Mouse (Mus musculus) hindbrain, embryonic 11.5 days (tissue): ENCODE measurements around the gene Tmem106b. TPM values are rescaled to one million over a fixed set of nuclear protein-coding genes. Genes with fewer than 3 reads are reported as not detected.

ENCODE experiments used
- ATAC-seq: fragments of 200-750 bp; cut with Nextera tagmentation; 2 replicates; pipeline ENCODE4 v1.8.0; 2017; ENCODE audit warnings: mild to moderate bottlenecking, moderate TSS enrichment, moderate library complexity; ENCODE audit not compliant: low FRiP score
- DNase-seq: peaks from one replicate; pipeline ENCODE4 v3.0.0-alpha.2; 2015; ENCODE audit warnings: low spot score
- H3K27ac ChIP-seq: fragments of 300-500 bp; sonication (generic); 2 replicates; pipeline ENCODE4 v1.5.1; 2014; ENCODE audit warnings: mild to moderate bottlenecking, low read depth, low read length
- H3K27me3 ChIP-seq: fragments of 300-500 bp; sonication (generic); 2 replicates; pipeline ENCODE4 v1.6.1; 2014; ENCODE audit warnings: mild to moderate bottlenecking, low read length, moderate library complexity, mixed read lengths; ENCODE audit not compliant: control insufficient read depth, insufficient read depth
- H3K36me3 ChIP-seq: fragments of 300-500 bp; sonication (generic); 2 replicates; pipeline ENCODE4 v1.6.1; 2014; ENCODE audit warnings: mild to moderate bottlenecking, low read length, moderate library complexity, mixed read lengths; ENCODE audit not compliant: control insufficient read depth, insufficient read depth
- H3K4me1 ChIP-seq: fragments of 300-500 bp; sonication (generic); replicated peaks from 2 replicates; pipeline ENCODE4 v1.6.1; 2014; ENCODE audit warnings: low read length, mixed read lengths; ENCODE audit not compliant: control insufficient read depth, insufficient read depth
- H3K4me2 ChIP-seq: fragments of 300-500 bp; sonication (generic); replicated peaks from 2 replicates; pipeline ENCODE4 v1.6.1; 2014; ENCODE audit warnings: mild to moderate bottlenecking, low read depth, low read length
- H3K4me3 ChIP-seq: fragments of 300-500 bp; sonication (generic); 2 replicates; pipeline ENCODE4 v1.5.1; 2014; ENCODE audit warnings: low read depth, low read length
- H3K9ac ChIP-seq: fragments of 300-500 bp; sonication (generic); 2 replicates; pipeline ENCODE4 v1.6.1; 2014; ENCODE audit warnings: low read depth, low read length
- H3K9me3 ChIP-seq: fragments of 300-500 bp; sonication (generic); 2 replicates; pipeline ENCODE4 v1.6.1; 2016; ENCODE audit warnings: low read length; ENCODE audit not compliant: control insufficient read depth
- WGBS: fragments of 180-500 bp; shearing (Covaris S2); extraction: QIAGEN DNeasy Blood & Tissue Kit; methylation state at CpG from one replicate; pipeline ENCODE4 v1.1.7; 2014; 5-methylcytosine and 5-hydroxymethylcytosine counted together
- polyA plus RNA-seq: library from polyadenylated mRNA; unstranded; fragments of >200 nt; fragmentation: Nextera tagmentation; extraction: Ambion mirVana; gene quantifications from 2 replicates; pipeline ENCODE4 v1.2.1, GENCODE M21; 2014

Tmem106b gene
- polyA plus RNA-seq, 1 experiment from 2014 or later, result 31.8 TPM

DNA sequence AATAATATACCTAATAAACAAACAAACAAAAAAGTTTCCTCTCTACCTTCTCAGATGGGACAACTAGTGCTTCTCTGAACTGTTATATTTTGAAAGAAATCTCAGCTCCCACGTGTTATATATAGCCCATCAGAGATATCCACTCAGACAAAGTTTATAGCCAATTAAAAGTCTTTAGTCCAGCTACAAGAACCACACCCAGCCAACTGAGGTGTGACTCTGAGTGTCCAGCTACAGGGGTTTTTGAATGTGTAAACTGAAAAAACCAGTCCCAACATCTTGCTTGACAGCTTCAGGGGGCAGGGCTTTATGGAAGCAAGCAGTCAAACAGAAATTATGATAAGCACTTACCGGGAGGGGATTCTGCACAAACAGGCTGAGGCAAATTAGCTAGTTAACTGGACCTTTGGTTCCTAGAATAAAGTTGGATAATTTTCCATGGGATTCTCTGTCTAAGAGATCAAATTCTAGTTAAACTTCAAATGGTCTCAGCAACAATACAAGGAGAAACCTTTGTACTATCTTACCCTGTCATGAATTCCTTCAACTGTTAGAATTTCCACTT, 6.8 kb upstream of the Tmem106b start:
- DNase-seq, result no peak

DNA sequence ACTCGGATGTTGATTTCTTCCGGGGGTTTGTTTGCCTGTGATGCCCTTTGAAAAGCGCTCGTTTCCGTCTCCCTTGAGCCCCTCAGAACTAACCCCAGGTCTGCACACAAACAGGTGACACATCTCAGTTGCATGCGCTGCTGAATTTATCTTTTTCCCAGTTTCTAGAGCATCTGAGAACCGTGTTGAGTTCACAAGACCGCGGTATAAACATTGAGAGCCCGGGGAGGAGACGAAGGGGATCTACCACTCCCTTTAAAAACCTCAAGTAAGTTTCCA, 527 bp downstream of the Tmem106b start:
- whole genome bisulfite sequencing, result 2% methylated on average over 11 of the region's 11 CpGs
- ATAC-seq (no peak), DNase-seq (no peak)
- H3K4me2 ChIP-seq, result peak overlapping the region; percentile 60
- H3K27ac ChIP-seq, result peak overlapping the region; percentile 44; the same call in 1 of the 2 replicates
- H3K4me3 ChIP-seq, result peak overlapping the region; percentile 82
- no peaks in the 10 kb centered on the region for H3K27me3 ChIP-seq
- no peaks in the 10 kb centered on the region for H3K4me1 ChIP-seq
- no peaks in the 10 kb centered on the region for H3K36me3 ChIP-seq
- H3K9me3 ChIP-seq, result no peaks in the 10 kb centered on the region
- H3K9ac ChIP-seq, result peak overlapping the region; percentile 89

More for the DNA sequence above, 6.8 kb upstream of the Tmem106b start:
- Histone ChIP-seq H3K27me3 (no peaks in the 10 kb centered on the region), H3K4me1 (no peaks in the 10 kb centered on the region), H3K9ac (no peak overlapping the region), H3K36me3 (no peaks in the 10 kb centered on the region), H3K4me3 (no peak overlapping the region), H3K27ac (no peak overlapping the region), H3K4me2 (no peak overlapping the region), H3K9me3 (no peaks in the 10 kb centered on the region)
- 75% methylated on average over 2 of the region's 2 CpGs for WGBS
- ATAC-seq, result no peak

DNA sequence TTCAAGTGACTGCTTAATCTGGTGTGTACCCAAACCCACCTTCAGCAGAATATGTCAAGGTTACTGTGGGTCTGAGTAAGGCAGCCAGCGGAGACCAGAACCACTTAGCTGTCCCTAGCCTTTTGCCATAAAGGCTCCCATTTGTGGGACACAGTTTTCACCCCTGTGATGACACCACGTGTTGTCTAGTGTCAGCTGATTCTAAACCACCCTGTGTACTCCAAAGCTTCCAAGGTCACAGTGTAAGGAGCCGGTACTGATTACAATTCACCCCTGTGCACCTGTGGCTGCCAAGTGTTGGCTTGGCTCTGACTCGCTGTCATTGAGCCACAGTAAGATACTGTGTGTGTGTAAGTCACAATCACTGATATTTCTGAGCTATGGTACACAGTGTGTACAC, 926 bp downstream of the Tmem106b start:
- Histone ChIP-seq H3K27me3 (no peaks in the 10 kb centered on the region), H3K9me3 (no peaks in the 10 kb centered on the region), H3K4me2 (peak overlapping the region; percentile 60), H3K9ac (peak overlapping the region; percentile 89; the same call in 1 of the 2 replicates), H3K4me3 (peak overlapping the region; percentile 82), H3K36me3 (no peaks in the 10 kb centered on the region), H3K4me1 (no peaks in the 10 kb centered on the region), H3K27ac (no peak overlapping the region)
- ATAC-seq, result peak; percentile 23
- no peak for DNase-seq
- 61% methylated on average over 4 of the region's 4 CpGs for WGBS

DNA sequence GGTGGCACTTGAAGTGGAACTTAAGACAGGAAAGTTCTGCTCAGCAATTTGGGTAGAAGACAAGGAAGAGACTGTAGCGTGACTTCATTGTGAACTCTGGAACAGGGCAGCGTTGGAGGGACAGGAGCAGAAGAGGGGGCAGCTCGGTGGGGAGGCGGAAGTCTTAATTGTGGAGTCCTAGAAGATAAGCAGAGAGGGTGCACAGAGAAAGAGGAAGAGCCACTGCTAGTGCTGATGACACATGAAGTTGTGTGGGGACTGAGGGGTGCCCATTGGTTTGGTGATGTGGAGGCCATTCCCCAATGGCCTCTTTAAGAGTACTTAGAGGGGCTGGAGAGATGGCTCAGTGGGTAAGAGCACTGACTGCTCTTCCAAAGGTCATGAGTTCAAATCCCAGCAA, 3.5 kb downstream of the Tmem106b start:
- ATAC-seq, result no peak
- WGBS, result 97% methylated on average over 4 of the region's 4 CpGs
- H3K36me3 ChIP-seq, result no peaks in the 10 kb centered on the region

DNA sequence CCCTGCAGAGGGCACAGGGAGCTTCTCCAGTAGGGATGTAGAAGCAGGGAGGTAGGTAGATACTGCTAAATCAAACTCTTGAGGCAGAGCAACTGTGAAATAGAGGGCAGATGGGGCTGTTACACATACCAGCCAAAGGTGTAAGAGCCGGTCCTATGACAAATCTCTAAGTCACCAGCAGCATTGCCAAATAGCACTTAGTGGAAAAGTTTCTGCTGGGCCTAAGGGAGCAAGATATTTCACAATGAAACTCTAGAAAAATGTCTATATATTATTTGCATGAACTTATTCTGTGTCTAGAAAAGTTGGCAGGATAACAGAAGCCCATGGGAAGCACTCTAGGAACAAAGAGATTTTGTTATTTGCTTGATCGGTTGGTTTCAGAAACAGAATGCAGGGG, 4.3 kb downstream of the Tmem106b start:
- Histone ChIP-seq H3K9me3 (no peaks in the 10 kb centered on the region), H3K9ac (no peak overlapping the region), H3K4me2 (no peak overlapping the region), H3K27me3 (no peaks in the 10 kb centered on the region), H3K4me3 (no peak overlapping the region), H3K27ac (no peak overlapping the region), H3K4me1 (no peaks in the 10 kb centered on the region), H3K36me3 (no peaks in the 10 kb centered on the region)
- ATAC-seq (no peak), DNase-seq (no peak)
- 89% methylated on average over 2 of the region's 2 CpGs for WGBS

More for the DNA sequence above, 3.5 kb downstream of the Tmem106b start:
- Histone ChIP-seq H3K27me3 (no peaks in the 10 kb centered on the region), H3K4me3 (no peak overlapping the region), H3K9ac (no peak overlapping the region), H3K9me3 (no peaks in the 10 kb centered on the region), H3K4me1 (no peaks in the 10 kb centered on the region), H3K4me2 (no peak overlapping the region), H3K27ac (no peak overlapping the region)
- no peak for DNase-seq

DNA sequence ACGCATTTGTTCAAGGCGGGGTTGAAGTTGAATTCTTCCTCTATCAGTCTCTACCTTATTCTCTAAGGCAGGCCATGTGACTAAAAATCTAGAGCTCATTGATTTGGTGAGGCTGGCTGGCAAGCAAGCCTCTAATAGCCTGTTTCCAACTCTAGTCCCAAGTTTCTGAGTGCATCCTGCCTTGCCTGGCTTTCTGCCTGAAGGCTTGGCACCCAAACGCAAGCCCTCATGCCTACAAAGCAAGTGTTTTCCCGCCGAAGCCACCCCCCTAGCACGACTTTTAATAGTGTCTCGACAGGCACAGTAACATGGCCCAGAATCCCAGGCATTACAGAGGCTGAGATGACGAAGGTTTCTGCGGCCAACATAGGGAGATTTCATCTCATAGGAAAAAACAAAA, 13.3 kb downstream of the Tmem106b start:
- H3K36me3 ChIP-seq, result no peaks in the 10 kb centered on the region
- H3K4me1 ChIP-seq, result no peaks in the 10 kb centered on the region
- DNase-seq (no peak), ATAC-seq (no peak)
- H3K4me2 ChIP-seq, result no peak overlapping the region
- WGBS, result 96% methylated on average over 9 of the region's 9 CpGs
- H3K27ac ChIP-seq, result no peak overlapping the region
- no peak overlapping the region for H3K9ac ChIP-seq
- H3K27me3 ChIP-seq, result no peaks in the 10 kb centered on the region
- H3K9me3 ChIP-seq, result no peaks in the 10 kb centered on the region
- H3K4me3 ChIP-seq, result no peak overlapping the region

DNA sequence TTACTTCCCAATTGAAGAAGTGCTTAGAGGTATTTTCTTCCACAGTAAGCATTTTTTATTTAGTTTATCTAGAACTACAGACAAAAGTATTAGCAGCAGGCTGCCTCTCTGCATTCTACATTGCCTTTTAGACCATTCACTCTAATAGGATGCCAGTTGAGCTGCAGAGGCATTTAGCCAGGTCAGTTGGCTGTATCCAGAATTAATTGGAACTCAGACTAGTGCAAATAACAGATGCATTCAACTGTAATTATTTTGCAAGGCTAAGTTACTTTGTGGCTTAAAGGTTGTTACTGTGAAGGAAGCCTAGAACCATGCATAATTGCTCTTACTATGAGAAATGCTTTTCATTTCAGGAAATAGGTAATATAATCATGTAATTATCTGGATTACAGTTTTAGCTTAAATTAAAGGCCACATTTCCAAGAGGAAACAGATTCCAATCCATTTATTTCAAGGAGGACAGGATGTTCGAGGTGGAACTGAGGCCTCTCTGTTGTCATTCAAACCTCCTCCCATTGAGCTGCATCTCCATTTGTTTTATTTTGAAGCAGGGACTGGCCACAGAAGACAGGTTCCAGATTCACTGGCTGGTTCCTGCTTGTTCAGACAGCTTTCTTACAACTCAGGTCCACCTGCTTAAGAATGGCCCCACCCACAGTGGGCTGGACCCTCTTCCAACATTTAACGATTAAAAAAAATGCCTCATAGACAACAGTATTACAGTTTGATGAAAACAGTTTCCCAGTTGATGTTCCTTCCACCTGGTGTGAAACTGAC, 27.3 kb downstream of the Tmem106b start:
- 81% methylated on average over 2 of the region's 2 CpGs for WGBS
- H3K9ac ChIP-seq, result no peak overlapping the region
- ATAC-seq (no peak), DNase-seq (no peak)
- no peaks in the 10 kb centered on the region for H3K36me3 ChIP-seq
- no peak overlapping the region for H3K27ac ChIP-seq
- no peaks in the 10 kb centered on the region for H3K9me3 ChIP-seq
- no peak overlapping the region for H3K4me2 ChIP-seq
- H3K27me3 ChIP-seq, result no peaks in the 10 kb centered on the region
- no peaks in the 10 kb centered on the region for H3K4me1 ChIP-seq
- no peak overlapping the region for H3K4me3 ChIP-seq

DNA sequence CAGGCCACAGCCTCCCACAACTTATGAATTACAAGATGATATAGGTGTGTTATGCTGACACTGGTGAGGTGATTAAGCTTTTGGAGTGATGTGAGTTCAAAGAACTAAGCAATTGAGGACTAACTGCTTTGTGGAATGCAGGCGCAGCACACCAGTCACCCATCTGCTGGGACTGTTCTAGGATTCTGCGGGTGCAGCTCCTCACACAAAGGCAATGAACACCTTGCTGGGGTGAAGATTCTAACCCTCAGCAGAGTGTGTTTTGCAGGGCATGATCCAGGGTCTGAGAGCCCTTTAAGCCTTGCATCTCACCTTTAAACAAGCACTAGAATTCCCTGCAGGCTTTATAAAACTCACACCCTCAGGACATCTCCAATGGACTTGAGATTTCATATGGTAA, 30.6 kb downstream of the Tmem106b start:
- no peak for DNase-seq
- no peak overlapping the region for H3K9ac ChIP-seq
- no peaks in the 10 kb centered on the region for H3K36me3 ChIP-seq
- no peak overlapping the region for H3K4me2 ChIP-seq
- no peak overlapping the region for H3K4me3 ChIP-seq
- no peaks in the 10 kb centered on the region for H3K27me3 ChIP-seq
- no peaks in the 10 kb centered on the region for H3K4me1 ChIP-seq
- H3K27ac ChIP-seq, result no peak overlapping the region
- WGBS, result 89% methylated on average over 2 of the region's 2 CpGs
- ATAC-seq, result no peak
- no peaks in the 10 kb centered on the region for H3K9me3 ChIP-seq

DNA sequence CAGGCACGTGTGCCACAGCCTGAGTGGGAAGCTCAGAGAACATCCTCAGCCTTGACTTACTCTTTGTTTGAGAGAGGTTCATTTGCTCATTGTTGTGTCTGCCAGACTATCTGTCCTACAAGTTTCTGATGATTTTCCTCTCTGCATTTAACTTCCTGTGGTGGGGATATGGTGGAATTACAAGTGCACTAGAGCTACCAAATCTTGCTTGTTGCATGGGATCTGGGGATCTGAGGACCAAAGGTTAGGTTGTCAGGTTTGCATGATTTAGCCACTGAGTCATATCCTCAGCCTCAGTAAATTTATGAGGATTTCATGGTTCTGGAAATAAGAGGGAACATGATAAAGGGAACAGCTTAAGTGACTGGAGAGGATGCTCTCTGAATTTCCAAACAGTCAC, 39.1 kb downstream of the Tmem106b start:
- H3K4me2 ChIP-seq, result no peak overlapping the region
- H3K36me3 ChIP-seq, result no peaks in the 10 kb centered on the region
- no peaks in the 10 kb centered on the region for H3K4me1 ChIP-seq
- no peak for DNase-seq
- H3K27ac ChIP-seq, result no peak overlapping the region
- H3K4me3 ChIP-seq, result no peak overlapping the region
- no peaks in the 10 kb centered on the region for H3K27me3 ChIP-seq
- 77% methylated on average over 1 of the region's 1 CpGs for WGBS
- H3K9me3 ChIP-seq, result no peaks in the 10 kb centered on the region
- no peak for ATAC-seq
- H3K9ac ChIP-seq, result no peak overlapping the region
